Mouse (Mus musculus) cortical plate, adult 2 months (tissue): ENCODE data around the gene Fzd2.

ENCODE experiments used
- CTCF ChIP-seq: fragments of 200-500 bp; IDR thresholded peaks from 2 replicates; pipeline ENCODE4 v1.5.1; 2011; ENCODE audit warnings: mild to moderate bottlenecking, control low read depth, low read length; ENCODE audit not compliant: insufficient read depth; ENCODE audit errors: extremely low read depth
- POLR2A ChIP-seq: fragments of 200-500 bp; IDR thresholded peaks from 2 replicates; pipeline ENCODE4 v1.6.1; 2011; ENCODE audit warnings: mild to moderate bottlenecking, low read length, control low read depth; ENCODE audit not compliant: insufficient read depth; ENCODE audit errors: extremely low read depth

DNA sequence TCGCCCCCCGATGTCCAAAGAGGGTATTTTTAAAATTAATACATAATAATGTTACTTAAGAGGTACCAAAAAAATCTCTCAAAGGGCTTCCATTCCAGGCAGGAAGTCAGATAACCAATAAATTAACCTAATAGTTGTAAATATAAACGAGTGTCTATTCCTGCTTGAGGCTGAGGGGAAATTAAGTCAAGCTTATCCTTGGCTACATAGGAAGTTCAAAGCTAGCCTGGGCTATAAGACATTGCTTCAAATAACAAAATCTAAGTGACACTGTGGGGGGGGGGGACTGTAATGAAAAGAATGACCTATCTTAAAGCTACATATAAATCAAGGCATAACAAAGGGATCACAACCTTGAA, 47.5 kb upstream of the Fzd2 start:
- TF ChIP-seq CTCF (no peak), POLR2A (no peak)
